Mouse (Mus musculus) cerebellum, adult 18-20 months (tissue): ENCODE measurements around the gene Ildr1.

Experiments used
- DNase-seq, 2 experiments: peaks; one replicate each; pipeline ENCODE4 v3.0.0; 2021

The Ildr1 gene

DNA sequence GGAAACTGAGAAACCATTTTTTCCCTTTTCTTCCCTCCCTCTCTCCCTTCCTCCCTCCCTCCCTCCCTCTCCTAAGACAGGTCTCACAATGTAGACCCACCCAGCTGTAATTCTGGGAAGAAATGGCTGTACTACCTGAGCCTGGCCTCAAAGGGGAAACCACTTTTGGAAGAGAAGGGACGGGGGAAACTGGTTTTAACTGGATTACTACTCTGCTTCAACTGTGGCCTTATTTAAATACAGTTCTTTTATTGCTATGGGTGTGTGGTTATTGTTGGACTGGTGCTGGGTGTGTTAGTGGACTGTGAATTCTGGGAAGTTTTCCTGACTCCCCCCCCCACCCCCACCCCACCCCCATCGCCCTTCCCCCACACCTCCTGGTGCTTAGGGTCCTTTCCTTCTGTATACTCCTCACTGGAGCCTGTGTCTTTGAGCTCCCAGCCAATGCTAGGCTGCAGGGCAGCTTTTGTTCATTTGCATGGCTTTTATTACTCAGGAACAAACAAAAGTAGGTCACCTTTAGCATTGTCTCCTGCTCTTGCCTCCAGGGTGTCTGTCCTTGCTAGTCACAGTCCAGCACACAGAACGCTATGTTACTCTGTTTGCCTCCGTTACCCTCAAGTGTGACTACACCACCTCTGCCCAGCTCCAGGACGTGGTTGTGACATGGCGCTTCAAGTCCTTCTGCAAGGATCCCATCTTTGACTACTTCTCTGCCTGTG lies 14.1 kb downstream of the Ildr1 start:
- DNase-seq: peak in 1 of 2 experiments; percentile 16

DNA sequence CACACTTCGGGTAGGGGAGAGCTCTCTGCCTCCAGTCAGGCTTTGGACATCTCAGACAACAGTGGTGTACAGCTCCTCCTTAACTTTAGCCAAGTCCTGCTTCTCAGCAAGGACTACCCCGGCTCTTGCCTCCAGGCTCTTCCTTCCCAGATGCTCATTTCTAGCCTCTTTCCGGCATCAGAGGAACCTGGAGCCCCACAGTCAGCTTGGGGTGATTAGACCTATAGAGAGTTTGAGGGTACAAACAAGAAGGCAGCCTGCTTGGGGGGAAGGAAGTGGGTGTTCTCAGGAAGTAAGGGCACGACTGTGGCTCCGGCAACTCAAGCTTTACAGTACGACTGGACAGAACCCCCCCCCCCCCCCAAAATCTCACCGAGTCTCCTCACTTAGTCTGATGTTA lies 15.0 kb downstream of the Ildr1 start:
- no peak for DNase-seq

DNA sequence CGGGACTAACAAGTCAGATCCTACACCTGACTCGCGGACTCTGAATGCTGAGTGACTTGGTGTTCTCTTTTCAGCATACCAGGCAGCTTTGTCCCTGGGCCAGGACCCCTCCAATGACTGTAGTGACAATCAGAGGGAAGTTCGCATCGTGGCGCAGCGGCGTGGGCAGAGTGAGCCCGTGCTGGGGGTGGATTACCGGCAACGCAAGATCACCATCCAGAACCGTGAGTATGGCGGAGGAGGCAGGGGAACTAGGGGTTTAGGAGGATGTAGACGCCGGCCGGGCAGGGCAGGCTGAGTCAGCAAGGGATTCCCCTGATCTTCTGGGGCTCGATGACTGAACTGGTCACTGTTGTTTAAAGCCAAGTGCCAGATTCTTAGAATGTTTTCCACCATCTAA lies 15.6 kb downstream of the Ildr1 start:
- no peak for DNase-seq

- DNase-seq: no peak
Observed at GRCm38 (mm10) chr16:36710794-36711193, 17.0 kb downstream of the Ildr1 start.

DNA sequence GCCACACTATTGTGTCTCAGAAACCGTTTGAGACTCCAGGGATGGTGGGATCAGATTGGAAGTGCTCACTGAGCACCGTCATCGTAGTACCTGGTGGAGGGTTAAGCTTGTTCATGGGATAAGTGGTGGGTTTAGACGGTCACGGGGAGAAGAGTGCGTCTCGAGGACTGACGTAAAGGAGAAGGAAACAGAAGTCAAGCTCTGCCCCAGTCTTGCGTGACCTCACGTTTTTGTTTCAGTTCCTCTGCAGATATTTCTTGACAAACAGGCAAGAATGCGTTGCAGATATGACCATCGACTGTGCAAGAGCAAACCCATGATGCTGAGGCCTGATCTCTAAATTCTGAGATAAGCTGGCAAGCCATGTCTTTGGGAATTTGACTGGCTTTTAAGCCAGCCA lies 18.0 kb downstream of the Ildr1 start:
- no peak for DNase-seq

DNA sequence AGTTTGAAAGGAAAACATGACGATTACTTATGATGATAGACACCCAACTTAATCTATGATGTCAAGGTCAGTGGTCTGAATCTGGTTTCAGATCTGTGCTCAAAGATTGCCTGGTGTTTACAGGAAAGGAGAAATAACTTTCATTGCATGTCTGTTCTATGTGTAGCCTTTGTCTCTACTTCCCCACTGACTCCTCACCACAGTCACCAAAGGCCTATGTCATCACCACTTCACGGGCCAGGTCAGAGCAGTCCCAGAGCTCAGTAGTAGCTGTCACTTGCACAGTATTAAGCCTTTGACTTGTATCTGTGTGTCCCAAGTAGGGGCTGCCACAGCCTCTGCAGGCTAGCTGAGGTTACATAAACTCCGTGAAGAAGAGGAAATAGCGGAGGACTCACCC lies 23.7 kb downstream of the Ildr1 start:
- no peak for DNase-seq

DNA sequence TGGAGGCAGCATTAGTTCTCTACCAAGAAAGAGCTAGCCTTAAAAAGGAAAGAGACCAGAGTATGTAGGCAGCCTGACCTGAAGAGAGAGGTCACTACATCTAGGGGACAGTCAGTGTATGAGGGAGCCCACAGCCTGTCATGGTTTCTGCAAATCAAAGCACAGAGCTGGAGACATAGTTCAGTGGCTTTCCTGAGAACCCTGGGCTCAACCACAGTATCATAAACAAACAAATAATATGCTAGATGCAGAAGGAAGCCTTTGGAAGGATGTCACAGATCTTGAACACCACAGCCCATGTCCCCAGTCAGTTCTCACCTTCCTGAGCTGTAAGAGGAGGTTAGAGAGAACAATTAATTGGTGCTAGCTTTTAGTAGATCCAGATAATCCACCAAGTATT lies 24.9 kb downstream of the Ildr1 start:
- DNase-seq: no peak

DNA sequence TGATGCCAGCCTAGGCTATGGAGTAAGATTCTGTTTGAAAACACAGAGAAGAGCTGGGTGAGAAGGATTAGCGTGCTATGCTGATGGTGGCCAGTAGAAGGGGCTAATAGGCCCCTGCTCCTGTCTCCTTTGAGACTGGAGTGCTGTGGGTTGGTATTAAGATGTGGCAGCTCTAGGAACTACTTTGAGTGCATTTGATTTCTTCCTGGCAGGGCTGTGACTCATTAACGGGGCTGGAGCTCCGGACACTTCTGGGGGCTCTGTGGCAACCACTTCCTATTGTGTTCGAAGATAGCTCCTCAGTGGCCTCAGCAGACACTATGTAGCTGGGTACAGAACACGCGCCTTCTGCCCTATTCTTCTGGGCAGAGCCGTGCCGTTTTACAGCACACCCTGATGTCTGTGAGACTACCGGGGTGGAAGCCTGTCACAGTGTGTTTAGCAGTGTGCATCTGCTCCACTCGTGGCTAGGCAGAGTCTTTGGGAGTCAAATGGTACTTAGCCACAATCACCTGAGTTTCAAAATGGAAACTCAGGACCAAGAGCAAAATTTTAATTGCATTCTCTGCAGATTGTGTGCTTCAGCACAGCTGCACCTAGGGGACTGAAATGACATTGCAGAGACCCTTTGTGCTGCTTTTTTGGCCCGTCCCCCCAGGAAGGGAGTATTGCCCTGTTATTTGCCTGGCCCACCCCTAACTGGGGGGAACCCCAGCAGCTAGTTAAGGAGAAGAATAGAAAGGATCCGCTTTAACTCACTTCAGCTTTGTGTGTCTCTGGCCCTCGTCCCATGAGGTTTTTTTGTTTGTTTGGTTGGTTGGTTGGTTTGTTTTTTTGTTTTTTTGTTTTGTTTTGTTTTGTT lies 26.6 kb downstream of the Ildr1 start:
- no peak for DNase-seq

GRCm38 (mm10) chr16:36722739-36723138 lies 29.0 kb downstream of the Ildr1 start:
- DNase-seq: no peak

DNA sequence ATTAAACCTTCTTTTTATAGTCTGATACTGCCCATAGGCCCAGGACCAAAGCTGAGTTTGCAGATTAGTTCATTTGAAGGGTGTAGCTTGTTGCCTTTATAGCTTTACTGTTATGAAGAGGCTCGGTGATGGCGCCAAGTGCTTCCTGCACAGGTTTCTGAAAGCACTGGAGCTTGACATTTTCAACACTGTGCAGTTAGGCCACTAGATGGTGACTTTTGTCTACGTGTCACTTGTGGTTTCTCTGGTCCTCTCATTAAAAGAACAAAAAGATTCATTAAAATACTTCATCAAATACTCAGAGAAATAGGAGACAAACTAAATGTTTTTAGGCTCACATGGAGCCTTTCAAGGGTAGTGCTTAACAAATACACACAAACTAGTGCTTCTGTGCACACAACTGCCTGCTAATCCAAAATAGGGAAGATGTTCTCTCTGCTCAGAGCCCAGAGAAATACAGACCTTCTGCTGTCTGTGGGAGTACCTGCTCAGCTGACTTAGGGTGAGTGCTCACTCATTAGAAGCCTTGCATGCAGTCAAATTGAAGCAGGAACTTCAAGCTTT lies 30.2 kb downstream of the Ildr1 start:
- no peak for DNase-seq

- no peak for DNase-seq
Observed at GRCm38 (mm10) chr16:36728959-36729358, 35.2 kb downstream of the Ildr1 start.

GRCm38 (mm10) chr16:36732572-36732971 lies 38.8 kb downstream of the Ildr1 start:
- DNase-seq: no peak

DNA sequence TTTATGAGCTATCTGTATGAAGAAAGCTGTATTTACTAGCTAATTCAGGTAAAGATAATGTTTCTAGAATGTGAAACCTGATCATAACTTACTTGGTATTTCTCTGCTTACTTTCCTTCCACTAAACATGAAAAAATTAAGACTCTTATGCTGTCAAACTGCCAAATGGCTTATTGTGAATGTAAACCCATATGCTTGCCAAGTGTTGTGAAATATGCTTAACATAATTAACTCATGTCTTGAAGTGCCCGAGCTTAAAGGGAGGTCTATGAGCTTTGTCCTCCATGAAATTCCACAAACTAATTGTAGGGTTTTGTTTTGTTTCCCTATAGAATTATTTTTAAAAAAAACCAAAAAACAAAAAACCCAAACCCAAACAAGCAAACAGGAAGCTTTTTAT lies 40.0 kb downstream of the Ildr1 start:
- no peak for DNase-seq

DNA sequence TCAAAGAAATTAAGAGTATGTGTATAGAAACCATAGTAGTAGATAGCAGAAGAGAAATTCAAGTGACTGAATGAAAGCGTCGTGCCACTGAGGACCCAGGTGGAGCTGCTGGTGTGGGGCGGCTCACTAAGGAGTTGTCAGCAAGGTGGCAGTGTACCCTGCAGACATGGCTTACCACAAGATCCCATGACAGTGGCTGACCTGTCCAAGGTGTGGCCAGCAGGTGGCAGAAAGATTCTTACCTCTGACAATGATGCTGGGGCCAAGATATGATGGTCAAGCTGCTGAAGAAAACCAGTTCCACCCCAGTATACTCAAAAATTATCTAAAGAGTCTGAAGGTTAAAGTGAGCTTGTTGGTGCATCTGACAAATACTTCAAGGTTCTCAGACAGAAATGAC lies 41.6 kb downstream of the Ildr1 start:
- DNase-seq: no peak

- DNase-seq: no peak
Observed at GRCm38 (mm10) chr16:36739404-36739930, 45.7 kb downstream of the Ildr1 start.

DNA sequence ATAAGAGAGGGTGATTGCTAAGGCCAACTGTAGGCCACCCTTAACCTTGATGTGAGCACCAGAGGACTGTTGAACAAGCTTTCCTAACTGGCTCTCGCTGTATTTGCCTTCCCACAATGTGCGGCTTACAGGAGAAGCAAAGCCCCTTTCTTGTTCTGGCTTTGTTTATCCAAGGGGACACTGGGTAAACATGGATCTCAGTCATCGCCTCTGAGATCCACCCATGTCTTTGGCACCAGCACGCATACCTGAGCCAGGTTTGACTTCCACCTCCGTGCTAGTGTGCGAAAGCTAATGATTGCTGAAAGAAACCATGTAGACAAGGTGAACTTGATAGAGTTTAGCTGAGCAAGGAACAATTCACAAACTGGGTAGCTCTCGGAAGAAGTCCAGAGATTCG lies 49.8 kb downstream of the Ildr1 start:
- DNase-seq: no peak

GRCm38 (mm10) chr16:36747068-36747467 lies 53.3 kb downstream of the Ildr1 start:
- no peak for DNase-seq

DNA sequence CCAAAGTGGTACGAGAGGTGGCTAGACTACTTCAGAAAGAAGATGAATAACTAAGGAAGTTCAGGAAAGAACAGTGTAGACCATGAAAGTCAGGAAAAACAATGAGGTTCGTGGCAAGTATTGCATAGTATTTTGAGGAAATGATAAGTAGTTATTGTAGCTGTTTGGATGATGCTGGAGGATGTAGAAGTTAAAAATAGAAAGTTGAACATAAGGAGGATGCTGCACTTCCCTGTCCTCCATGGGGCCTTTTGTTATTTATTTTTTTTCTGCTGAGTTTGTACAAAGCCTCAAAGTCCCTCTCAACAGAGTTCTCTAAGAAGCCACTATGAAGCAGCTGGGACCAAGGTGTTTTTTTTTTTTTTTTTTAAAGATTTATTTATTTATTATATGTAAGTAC lies 54.0 kb downstream of the Ildr1 start:
- DNase-seq: no peak

- no peak for DNase-seq
Observed at GRCm38 (mm10) chr16:36751979-36752378, 58.2 kb downstream of the Ildr1 start.

- peak in 1 of 2 experiments; percentile 9 for DNase-seq
Observed at GRCm38 (mm10) chr16:36770191-36770771, 76.5 kb downstream of the Ildr1 start.

DNA sequence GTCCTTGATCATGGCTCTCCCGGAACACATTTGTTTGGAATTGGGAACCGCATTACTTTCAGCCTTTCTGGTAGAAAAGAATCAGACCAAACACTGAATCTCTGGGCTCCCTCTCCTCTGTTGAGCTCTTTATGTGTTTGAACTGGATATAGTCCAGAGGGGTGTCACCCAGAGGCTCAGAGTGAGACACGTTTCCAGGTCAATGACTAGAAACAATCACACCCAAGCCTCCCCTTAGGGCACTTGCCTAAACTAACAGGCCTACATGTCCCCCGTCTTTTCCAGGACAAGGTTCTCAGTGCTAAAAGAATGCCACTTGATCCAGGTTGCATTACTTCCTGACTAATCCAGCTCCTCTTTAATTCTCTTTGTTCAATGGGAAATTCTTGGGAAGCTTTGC lies 77.1 kb downstream of the Ildr1 start:
- DNase-seq: no peak

- DNase-seq: no peak
Observed at GRCm38 (mm10) chr16:36771244-36771643, 77.5 kb downstream of the Ildr1 start.

GRCm38 (mm10) chr16:36771703-36772102 lies 77.9 kb downstream of the Ildr1 start:
- no peak for DNase-seq
